Mouse (Mus musculus) MEL (cell line): ENCODE measurements at regions not wholly inside any gene's neighbourhood (a gene's known extent, or its start where the extent isn't known, plus 50 kb on each side); places are given as distances from the start of the nearest gene placed in this dataset.

ENCODE experiments used
- CHD2 ChIP-seq: IDR thresholded peaks from 2 replicates; pipeline ENCODE4 v1.6.1; 2011; ENCODE audit warnings: low read length, improper control_type of control experiment
- CTCF ChIP-seq, 3 experiments: IDR thresholded peaks in 2 of 3; conservative IDR thresholded peaks in 1 of 3; 2 replicates each; pipeline ENCODE4 v1.5.1; 2011 to 2012; ENCODE audit warnings: low read length in 3 of 3, low read depth in 2 of 3, mild to moderate bottlenecking in 2 of 3, improper control_type of control experiment in 1 of 3, inconsistent platforms in 1 of 3, mixed read lengths in 1 of 3, moderate library complexity in 1 of 3; ENCODE audit not compliant: control insufficient read depth in 1 of 3, insufficient read depth in 1 of 3, poor library complexity in 1 of 3, severe bottlenecking in 1 of 3
- EP300 ChIP-seq, 2 experiments: IDR thresholded peaks; 2 replicates each; pipeline ENCODE4 v1.6.1; 2011; ENCODE audit warnings: improper control_type of control experiment in 2 of 2, low read length in 2 of 2, low read depth in 1 of 2, mild to moderate bottlenecking in 1 of 2
- MYB ChIP-seq: IDR thresholded peaks from 2 replicates; pipeline ENCODE4 v1.6.1; 2011; ENCODE audit warnings: mild to moderate bottlenecking, low read depth, low read length, improper control_type of control experiment
- MYC ChIP-seq: IDR thresholded peaks from 2 replicates; pipeline ENCODE4 v1.6.1; 2011; ENCODE audit warnings: low read depth, mild to moderate bottlenecking, low read length, improper control_type of control experiment, moderate library complexity
- POLR2A ChIP-seq, 2 experiments: IDR thresholded peaks; 2 replicates each; pipeline ENCODE4 v1.6.1; 2011 to 2012; ENCODE audit warnings: low read length in 2 of 2, mild to moderate bottlenecking in 2 of 2, control low read depth in 1 of 2, improper control_type of control experiment in 1 of 2, low read depth in 1 of 2, moderate library complexity in 1 of 2; ENCODE audit not compliant: control insufficient read depth in 1 of 2, insufficient read depth in 1 of 2, poor library complexity in 1 of 2
- POLR2AphosphoS2 ChIP-seq: IDR thresholded peaks from 2 replicates; pipeline ENCODE4 v1.6.1; 2011; ENCODE audit warnings: low read length, improper control_type of control experiment
- RAD21 ChIP-seq: IDR thresholded peaks from 2 replicates; pipeline ENCODE4 v1.6.1; 2011; ENCODE audit warnings: mild to moderate bottlenecking, low read depth, low read length, improper control_type of control experiment
- RCOR1 ChIP-seq: IDR thresholded peaks from 2 replicates; pipeline ENCODE4 v1.6.1; 2012; ENCODE audit warnings: low read depth, mild to moderate bottlenecking, inconsistent platforms, low read length, improper control_type of control experiment
- SIN3A ChIP-seq: IDR thresholded peaks from 2 replicates; pipeline ENCODE4 v1.6.1; 2012; ENCODE audit warnings: low read length, improper control_type of control experiment, inconsistent platforms
- TAL1 ChIP-seq: IDR thresholded peaks from 2 replicates; pipeline ENCODE4 v1.6.1; 2012; ENCODE audit warnings: mild to moderate bottlenecking, inconsistent platforms, low read length, moderate library complexity, mixed read lengths
- TCF12 ChIP-seq: IDR thresholded peaks from 2 replicates; pipeline ENCODE4 v1.6.1; 2014; ENCODE audit warnings: low read depth, mild to moderate bottlenecking, inconsistent platforms, low read length, improper control_type of control experiment, moderate library complexity
- USF1 ChIP-seq: IDR thresholded peaks from 2 replicates; pipeline ENCODE4 v1.6.1; 2014; ENCODE audit warnings: low read depth, mild to moderate bottlenecking, inconsistent platforms, low read length, improper control_type of control experiment, moderate library complexity
- USF2 ChIP-seq, 2 experiments: IDR thresholded peaks; 2 replicates each; pipeline ENCODE4 v1.6.1; 2011 to 2012; ENCODE audit warnings: improper control_type of control experiment in 2 of 2, low read length in 2 of 2, borderline replicate concordance in 1 of 2, inconsistent platforms in 1 of 2, low read depth in 1 of 2, mild to moderate bottlenecking in 1 of 2; ENCODE audit not compliant: insufficient read depth in 1 of 2

DNA sequence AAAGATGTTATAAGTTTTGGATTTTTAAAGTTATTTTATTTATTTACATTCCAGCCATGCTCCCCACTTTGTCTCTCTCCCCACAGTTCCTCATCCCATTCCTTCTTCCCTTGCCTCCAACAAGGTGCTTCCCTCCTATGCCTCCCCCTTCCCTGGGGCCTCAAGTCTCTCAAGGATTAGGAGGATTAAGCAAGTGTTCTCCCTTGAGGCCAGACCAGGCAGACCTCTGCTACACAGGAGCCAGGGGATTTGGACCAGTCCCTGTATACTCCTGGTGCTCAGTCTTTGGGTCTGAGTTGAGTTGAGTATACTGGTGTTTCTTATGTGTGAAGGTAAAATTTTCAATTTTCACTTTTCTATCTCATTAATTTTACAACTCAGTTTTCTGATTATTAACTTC is 235.2 kb downstream of the Gm21833 start:
- no peak for TF ChIP-seq RAD21
- TF ChIP-seq CHD2: no peak
- no peak for TF ChIP-seq USF1
- TF ChIP-seq CTCF (IDR thresholded peaks at IDR 0.05 in 2 of 3, conservative IDR thresholded peaks at IDR 0.05 in 1 of 3; ENCODE audit: control insufficient read depth in 1 of 3, insufficient read depth in 1 of 3, low read depth in 2 of 3, low read length in 3 of 3, poor library complexity in 1 of 3, severe bottlenecking in 1 of 3): no peak
- TF ChIP-seq MYC: no peak
- TF ChIP-seq EP300 (IDR thresholded peaks at IDR 0.05; ENCODE audit: low read depth in 1 of 2, low read length in 2 of 2): no peak
- no peak for TF ChIP-seq POLR2A (IDR thresholded peaks at IDR 0.05; ENCODE audit: control insufficient read depth in 1 of 2, insufficient read depth in 1 of 2, low read depth in 1 of 2, low read length in 2 of 2, poor library complexity in 1 of 2)
- no peak for TF ChIP-seq USF2 (IDR thresholded peaks at IDR 0.05; ENCODE audit: borderline replicate concordance in 1 of 2, insufficient read depth in 1 of 2, low read depth in 1 of 2, low read length in 2 of 2)
- no peak for TF ChIP-seq SIN3A
- TF ChIP-seq TCF12: no peak
- TF ChIP-seq POLR2AphosphoS2: no peak
- TF ChIP-seq TAL1: no peak
- TF ChIP-seq RCOR1: no peak
- TF ChIP-seq MYB: no peak
